Mouse (Mus musculus) kidney, postnatal 0 days (tissue): ENCODE measurements around the gene Matk. TPM values are rescaled to one million over a fixed set of nuclear protein-coding genes. Genes with fewer than 3 reads are reported as not detected.

ENCODE experiments used
- ATAC-seq: fragments of 200-750 bp; cut with Nextera tagmentation; replicated peaks from 2 replicates; pipeline ENCODE4 v1.8.0; 2017; ENCODE audit warnings: low read depth, moderate number of reproducible peaks, moderate TSS enrichment, moderate library complexity; ENCODE audit not compliant: low FRiP score
- DNase-seq: peaks from one replicate; pipeline ENCODE4 v3.0.0-alpha.2; 2016; ENCODE audit warnings: low spot score
- H3K27ac ChIP-seq: fragments of 300-500 bp; sonication (generic); 2 replicates; pipeline ENCODE4 v1.5.1; 2014; ENCODE audit warnings: mild to moderate bottlenecking
- H3K27me3 ChIP-seq: fragments of 300-500 bp; sonication (generic); 2 replicates; pipeline ENCODE4 v1.6.1; 2014; ENCODE audit warnings: low read length, mixed read lengths; ENCODE audit not compliant: insufficient read depth
- H3K36me3 ChIP-seq: fragments of 300-500 bp; sonication (generic); 2 replicates; pipeline ENCODE4 v1.6.1; 2014; ENCODE audit warnings: low read length, mixed read lengths; ENCODE audit not compliant: insufficient read depth
- H3K4me1 ChIP-seq: fragments of 300-500 bp; sonication (generic); replicated peaks from 2 replicates; pipeline ENCODE4 v1.6.1; 2014; ENCODE audit warnings: antibody characterized with exemption, low read length, mixed read lengths; ENCODE audit not compliant: insufficient read depth
- H3K4me2 ChIP-seq: fragments of 300-500 bp; sonication (generic); 2 replicates; pipeline ENCODE4 v1.6.1; 2014; ENCODE audit warnings: mild to moderate bottlenecking, low read length, moderate library complexity, mixed read lengths
- H3K4me3 ChIP-seq: fragments of 300-500 bp; sonication (generic); replicated peaks from 2 replicates; pipeline ENCODE4 v1.5.1; 2014; ENCODE audit warnings: low read depth, low read length
- H3K9ac ChIP-seq: fragments of 300-500 bp; sonication (generic); 2 replicates; pipeline ENCODE4 v1.6.1; 2014; ENCODE audit warnings: low read depth, low read length
- H3K9me3 ChIP-seq: fragments of 300-500 bp; sonication (generic); replicated peaks from 2 replicates; pipeline ENCODE4 v1.6.1; 2016; ENCODE audit warnings: low read length, inconsistent platforms, mixed read lengths
- CTCF ChIP-seq: IDR thresholded peaks from 2 replicates; pipeline ENCODE4 v1.5.1; 2016; ENCODE audit warnings: antibody characterized with exemption, low read depth, mild to moderate bottlenecking, moderate library complexity
- WGBS: fragments of 180-500 bp; shearing (Covaris S2); extraction: QIAGEN DNeasy Blood & Tissue Kit; methylation state at CpG from one replicate; pipeline ENCODE4 v1.1.7; 2014; 5-methylcytosine and 5-hydroxymethylcytosine counted together
- polyA plus RNA-seq: library from polyadenylated mRNA; unstranded; fragments of >200 nt; fragmentation: Nextera tagmentation; extraction: Ambion mirVana; gene quantifications from 2 replicates; pipeline ENCODE4 v1.2.1, GENCODE M21; 2015

Gene Matk
- polyA plus RNA-seq, 1 experiment from 2014 or later = 3.9 TPM

DNA sequence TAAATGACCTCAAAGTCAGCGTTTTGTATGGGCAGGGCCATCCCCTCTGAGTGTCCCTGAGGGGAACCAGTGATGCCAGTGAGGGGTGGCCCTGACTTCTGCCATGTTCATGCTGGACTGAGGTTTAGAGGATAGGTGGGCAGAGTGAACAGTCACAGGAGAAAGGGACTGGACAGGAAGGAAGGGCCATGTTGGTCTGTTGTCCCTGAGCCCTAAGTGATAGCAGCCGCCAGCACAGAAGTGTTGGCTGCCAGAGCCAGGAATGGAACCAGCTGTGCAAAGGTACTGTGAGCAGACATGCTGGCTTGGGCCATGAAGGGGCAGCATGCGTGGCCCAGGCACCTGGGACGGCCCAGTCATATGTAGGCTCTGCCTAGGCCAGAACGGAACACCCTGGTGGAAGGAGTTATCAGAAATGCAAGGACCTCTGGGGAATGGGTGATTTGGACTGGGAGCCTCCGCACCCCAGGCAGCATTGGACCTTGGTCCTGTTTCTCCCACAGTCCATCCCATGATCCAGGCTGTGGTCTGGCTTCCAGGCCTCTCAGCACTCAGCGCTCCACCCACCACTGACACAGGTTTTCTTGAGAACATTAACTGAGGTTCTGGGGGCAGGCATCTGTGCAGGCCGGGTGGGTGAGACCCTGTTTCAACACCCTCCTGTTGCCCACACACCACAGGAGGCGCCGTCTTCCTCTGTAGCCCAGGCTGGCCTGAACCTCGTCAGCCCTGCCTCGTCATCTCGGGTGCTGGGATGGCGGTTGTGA lies 47.0 kb downstream of the Matk start:
- H3K9ac ChIP-seq = peak overlapping the region; percentile 37

GRCm38 (mm10) chr10:81300352-81300907 lies 47.7 kb downstream of the Matk start:
- no peak for DNase-seq

More for the DNA sequence above, 47.0 kb downstream of the Matk start:
- no peak overlapping the region for H3K4me3 ChIP-seq
- H3K4me1 ChIP-seq = peaks cover 60% of the 10 kb centered on the region
- H3K4me2 ChIP-seq = no peak overlapping the region
- H3K27me3 ChIP-seq = no peaks in the 10 kb centered on the region
- WGBS = 83% methylated on average over 14 of the region's 14 CpGs
- peak; percentile 65 for ATAC-seq
- TF ChIP-seq CTCF = no peak; the same call in 1 of the 2 replicates
- DNase-seq = no peak
- no peaks in the 10 kb centered on the region for H3K9me3 ChIP-seq
- H3K27ac ChIP-seq = peak overlapping the region; percentile 90
- H3K36me3 ChIP-seq = no peaks in the 10 kb centered on the region

DNA sequence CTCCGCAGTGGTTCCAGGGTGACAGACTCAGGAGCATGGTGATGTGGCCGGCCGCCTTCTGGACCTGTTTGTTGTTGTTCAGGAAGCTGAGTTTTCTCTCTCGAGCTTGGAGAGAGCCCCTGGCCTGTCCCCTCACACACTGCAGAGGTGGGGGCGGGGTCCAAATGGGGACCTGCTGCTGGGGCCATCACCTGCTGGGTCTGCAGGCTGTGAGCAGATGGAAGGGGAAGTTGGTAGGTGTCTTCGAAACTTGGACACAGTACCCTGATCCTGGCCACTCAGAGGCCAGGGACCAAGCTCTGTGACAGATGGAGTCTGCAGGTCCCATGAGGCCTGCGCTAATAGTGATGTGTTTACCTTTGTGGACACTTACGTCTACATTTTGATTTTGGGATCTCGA lies 48.6 kb downstream of the Matk start:
- H3K27me3 ChIP-seq = no peaks in the 10 kb centered on the region
- no peak overlapping the region for H3K9ac ChIP-seq
- no peak for TF ChIP-seq CTCF
- ATAC-seq (no peak), DNase-seq (no peak)
- H3K27ac ChIP-seq = peak overlapping the region; percentile 90; the same call in 1 of the 2 replicates
- peaks cover 58% of the 10 kb centered on the region for H3K4me1 ChIP-seq
- 68% methylated on average over 9 of the region's 9 CpGs for WGBS
- no peak overlapping the region for H3K4me3 ChIP-seq
- no peak overlapping the region for H3K4me2 ChIP-seq
- H3K9me3 ChIP-seq = no peaks in the 10 kb centered on the region
- peaks cover 7% of the 10 kb centered on the region for H3K36me3 ChIP-seq

More at GRCm38 (mm10) chr10:81300352-81300907, 47.7 kb downstream of the Matk start:
- 73% methylated on average over 9 of the region's 9 CpGs for WGBS
- Histone ChIP-seq H3K4me1 (peaks cover 58% of the 10 kb centered on the region), H3K9me3 (no peaks in the 10 kb centered on the region), H3K36me3 (no peaks in the 10 kb centered on the region), H3K4me3 (no peak overlapping the region), H3K27ac (peak overlapping the region; percentile 90), H3K9ac (peak overlapping the region; percentile 37), H3K27me3 (no peaks in the 10 kb centered on the region), H3K4me2 (no peak overlapping the region)
- TF ChIP-seq CTCF = no peak
- ATAC-seq = peak; percentile 73

DNA sequence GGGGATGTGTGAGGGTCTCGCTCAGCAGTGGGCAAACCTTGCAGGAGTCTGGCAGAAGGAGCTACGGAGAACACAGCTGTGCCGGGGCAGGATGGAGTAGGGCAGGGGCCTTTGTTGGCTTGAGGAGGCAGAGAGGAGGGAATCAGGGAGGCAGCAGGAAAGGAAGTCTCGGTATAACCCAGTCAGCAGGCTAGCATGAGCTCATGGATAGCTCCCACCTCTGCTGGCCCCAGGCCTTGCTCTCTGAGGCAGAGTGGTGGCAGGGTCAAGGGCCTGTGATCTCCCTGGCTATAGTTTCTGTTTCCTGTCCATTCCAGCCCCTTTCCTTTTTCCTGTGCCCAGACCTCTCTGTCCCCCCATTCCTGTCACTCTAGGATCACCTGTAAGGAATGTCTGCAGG lies 49.6 kb downstream of the Matk start:
- Histone ChIP-seq H3K27me3 (no peaks in the 10 kb centered on the region), H3K4me1 (peaks cover 55% of the 10 kb centered on the region), H3K4me3 (no peak overlapping the region), H3K36me3 (peaks cover 17% of the 10 kb centered on the region), H3K9ac (no peak overlapping the region), H3K4me2 (no peak overlapping the region), H3K27ac (peak overlapping the region; percentile 50; the same call in 1 of the 2 replicates), H3K9me3 (no peaks in the 10 kb centered on the region)
- ATAC-seq (no peak), DNase-seq (no peak)
- TF ChIP-seq CTCF = no peak
- WGBS = 64% methylated on average over 4 of the region's 4 CpGs

DNA sequence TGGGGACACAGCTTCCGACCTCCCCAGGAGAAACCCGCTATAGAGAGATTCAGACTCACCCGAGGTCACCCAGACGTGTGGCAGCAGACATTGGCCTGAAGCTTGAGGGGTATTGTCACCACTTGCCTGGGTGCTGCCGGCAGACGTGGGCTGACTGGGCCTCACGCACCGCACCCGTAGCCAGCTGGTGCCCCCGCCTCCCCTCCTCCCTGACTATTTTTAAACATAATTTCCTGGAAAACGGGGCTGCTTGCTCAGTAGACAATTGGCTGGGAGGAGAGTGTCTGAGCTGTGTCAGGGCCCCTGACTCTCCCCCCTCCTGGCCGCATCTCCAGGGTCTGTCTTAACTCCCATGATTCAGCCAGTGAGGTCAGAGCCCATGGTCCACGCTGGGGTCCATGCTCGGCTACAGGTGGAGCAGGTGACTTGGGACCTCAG lies 50.1 kb downstream of the Matk start:
- 56% methylated on average over 14 of the region's 14 CpGs for WGBS
- ATAC-seq (no peak), DNase-seq (peak; percentile 23)
- H3K4me1 ChIP-seq = peaks cover 50% of the 10 kb centered on the region
- H3K9ac ChIP-seq = no peak overlapping the region
- no peaks in the 10 kb centered on the region for H3K27me3 ChIP-seq
- H3K4me2 ChIP-seq = peak overlapping the region; percentile 25; the same call in 1 of the 2 replicates
- TF ChIP-seq CTCF = no peak
- H3K27ac ChIP-seq = peak overlapping the region; percentile 50
- H3K9me3 ChIP-seq = no peaks in the 10 kb centered on the region
- H3K36me3 ChIP-seq = peaks cover 22% of the 10 kb centered on the region
- H3K4me3 ChIP-seq = no peak overlapping the region

GRCm38 (mm10) chr10:81303258-81303657 lies 50.5 kb downstream of the Matk start:
- Histone ChIP-seq H3K27ac (peak overlapping the region; percentile 50; the same call in 1 of the 2 replicates), H3K4me1 (peaks cover 45% of the 10 kb centered on the region)
- DNase-seq = no peak

More at GRCm38 (mm10) chr10:81303258-81303657, 50.5 kb downstream of the Matk start:
- Histone ChIP-seq H3K4me2 (peak overlapping the region; percentile 25; the same call in 1 of the 2 replicates), H3K4me3 (no peak overlapping the region), H3K27me3 (no peaks in the 10 kb centered on the region), H3K9ac (no peak overlapping the region), H3K9me3 (no peaks in the 10 kb centered on the region), H3K36me3 (peaks cover 26% of the 10 kb centered on the region)
- no peak for ATAC-seq
- WGBS = 65% methylated on average over 10 of the region's 10 CpGs
- TF ChIP-seq CTCF = no peak
